Mouse (Mus musculus) left cerebral cortex, postnatal 14 days (tissue): ENCODE results near the gene Grk1. TPM values are rescaled to one million over a fixed set of nuclear protein-coding genes. Genes with fewer than 3 reads are reported as not detected.
A peak's percentile ranks its signal among the peaks of the same experiment; 100 is the strongest.

Source experiments
- DNase-seq, 2 experiments: peaks; one replicate each; pipeline ENCODE4 v3.0.0; 2021 to 2022; ENCODE audit warnings: low spot score in 2 of 2, mixed read lengths in 1 of 2
- intact Hi-C: fragments of 180-260 bp; cut with DNase I; formaldehyde crosslinking; loops from one replicate; pipeline ENCODE4 v1.15.1; 2025
- total RNA-seq, 2 experiments: library from RNA; stranded (reverse); gene quantifications; 2 replicates each; pipeline ENCODE4 v1.2.3; 2021

The Grk1 gene
- total RNA-seq, 2 experiments from 2014 or later, result not detected

DNA sequence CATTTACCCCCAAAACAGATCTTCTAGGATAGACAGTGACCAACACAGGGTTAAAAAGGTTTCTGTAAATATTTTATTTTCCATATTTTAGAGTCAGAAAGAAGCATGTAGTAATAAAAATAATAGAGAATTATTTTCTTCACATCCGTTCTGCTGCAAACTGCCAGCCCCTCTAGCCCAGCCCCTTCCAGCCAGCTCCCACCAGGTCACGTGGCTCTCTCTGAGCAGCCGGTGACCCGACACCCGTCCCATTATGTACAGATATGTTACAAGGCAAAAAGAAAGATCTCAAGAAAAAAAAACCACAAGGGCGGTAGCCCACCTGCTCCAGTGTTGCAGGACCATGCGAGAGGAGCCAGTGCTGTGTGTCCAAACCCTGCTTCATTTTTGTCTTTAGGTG, 60.4 kb downstream of the Grk1 start:
- intact Hi-C loops, result no loop called here
- no peak for DNase-seq

DNA sequence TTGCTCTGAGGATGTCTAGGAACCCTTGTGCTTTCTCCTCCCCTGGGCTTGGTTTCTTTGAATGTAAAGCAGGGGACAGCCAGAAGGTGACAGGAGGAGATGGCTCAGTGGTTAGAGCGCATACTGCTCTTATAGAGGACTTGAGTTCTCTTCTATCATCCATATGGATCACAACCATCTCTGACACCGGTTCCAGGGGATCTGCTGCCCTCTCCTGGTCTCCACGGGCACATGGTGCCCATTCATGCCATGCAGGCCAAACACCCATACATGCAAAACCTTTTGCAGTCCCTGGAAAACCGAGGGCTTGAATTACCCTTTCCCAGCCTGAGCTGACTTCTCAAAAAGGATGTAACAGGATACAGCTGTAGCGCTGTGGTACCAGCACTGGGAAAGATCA, 62.1 kb downstream of the Grk1 start:
- DNase-seq, result peak; percentile 45 to 60
- intact Hi-C loops, result no loop called here

- intact Hi-C loops, result no loop called here
- DNase-seq, result peak; percentile 34 to 43
These were observed 63.9 kb downstream of the Grk1 start for GRCm38 (mm10) chr8:13468737-13469136.

DNA sequence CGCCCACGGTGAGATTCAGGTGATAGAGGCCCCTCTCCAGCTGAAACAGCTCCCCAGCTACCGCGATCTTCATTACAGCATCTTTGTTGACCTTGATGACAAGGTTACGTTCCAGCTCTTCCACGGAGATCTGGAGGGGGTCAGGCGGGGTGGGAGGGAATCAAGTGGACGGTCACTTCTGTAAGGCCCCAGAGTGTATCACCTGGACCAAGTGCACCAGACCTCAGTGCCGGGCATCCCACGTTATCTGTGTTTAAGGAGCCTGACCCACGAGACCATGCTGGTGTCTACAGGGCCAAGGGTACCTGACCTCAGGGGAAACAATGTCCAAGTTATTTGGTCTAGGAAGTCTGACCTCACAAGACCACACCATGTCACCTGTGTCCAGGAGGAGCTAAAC, 66.6 kb downstream of the Grk1 start:
- DNase-seq, result no peak
- intact Hi-C loops, result no loop called here

Other genes with a start within 250 kb of the Grk1 start
- 100 to 1,000 TPM; 307 to 320 TPM for gene Lamp1, start 245.9 kb upstream of the Grk1 start, total RNA-seq
- gene Grtp1, start 204.5 kb upstream of the Grk1 start, total RNA-seq, result 1 to 10 TPM; 4.8 to 6.6 TPM
- 1 to 10 TPM; 1.3 to 2.8 TPM for gene Adprhl1, start 150.9 kb upstream of the Grk1 start, total RNA-seq
- 10 to 100 TPM; 27.7 to 31.2 TPM for gene Dcun1d2, start 117.0 kb upstream of the Grk1 start, total RNA-seq
- gene Tmco3, start 116.9 kb upstream of the Grk1 start, total RNA-seq, result 10 to 100 TPM; 46.9 to 53.1 TPM
- 10 to 100 TPM; 59.4 to 65.9 TPM for gene Tfdp1, start 66.3 kb upstream of the Grk1 start, total RNA-seq
- gene Atp4b, start 8.3 kb upstream of the Grk1 start, total RNA-seq, result not detected
- gene Tmem255b, start 30.1 kb downstream of the Grk1 start, total RNA-seq, result 1 to 10 TPM; 4.9 to 8.2 TPM
- gene Gas6, start 89.4 kb downstream of the Grk1 start, total RNA-seq, result 100 to 1,000 TPM; 115 to 126 TPM
- not detected for gene 1700029H14Rik, start 157.4 kb downstream of the Grk1 start, total RNA-seq